Mouse (Mus musculus) lung, postnatal 0 days (tissue): ENCODE measurements around the gene Abcg5.

ENCODE experiments used
- CTCF ChIP-seq: IDR thresholded peaks from 2 replicates; pipeline ENCODE4 v1.5.1; 2016; ENCODE audit warnings: antibody characterized with exemption, mild to moderate bottlenecking
- EP300 ChIP-seq: IDR thresholded peaks from 2 replicates; pipeline ENCODE4 v1.6.1; 2016; ENCODE audit warnings: antibody characterized with exemption, mild to moderate bottlenecking, control low read depth

DNA sequence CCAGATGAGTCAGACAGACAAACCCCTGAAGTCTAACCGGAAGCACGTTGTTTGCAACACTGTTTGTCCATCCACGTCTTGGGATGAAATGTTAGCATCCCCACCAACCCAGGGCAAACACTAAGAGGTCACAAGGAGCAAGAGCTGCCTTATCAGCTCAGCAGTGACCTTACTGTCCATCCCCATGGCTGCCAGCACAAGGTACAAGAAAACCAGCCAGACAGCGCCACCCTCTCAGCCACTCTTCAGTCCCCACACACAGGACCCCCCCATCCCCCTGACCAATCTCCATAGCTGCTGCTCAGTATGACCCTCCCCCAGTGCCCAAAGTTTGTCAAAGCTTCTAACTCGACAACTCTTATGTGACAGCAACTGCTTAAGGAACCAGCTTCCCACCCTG lies 34.6 kb upstream of the Abcg5 start:
- TF ChIP-seq CTCF (no peak), EP300 (no peak)
